Mouse (Mus musculus) megakaryocyte-erythroid progenitor cell, adult 5-6 weeks (primary cell): Measurements from ENCODE around the gene Sept9. TPM values are rescaled to one million over a fixed set of nuclear protein-coding genes. Genes with fewer than 3 reads are reported as not detected.

Experiments
- ATAC-seq: replicated peaks from 2 replicates; pipeline ENCODE4 v1.8.0; 2016; ENCODE audit warnings: mild to moderate bottlenecking, inconsistent platforms; ENCODE audit not compliant: severe bottlenecking, poor library complexity, low FRiP score, low TSS enrichment
- total RNA-seq, 2 experiments: library from RNA; stranded (forward) in 1 of 2; stranded (reverse) in 1 of 2; fragments of 200-1000, 215-1000 nt in 1 of 2; fragments of >200 nt in 1 of 2; fragmentation: Nextera tagmentation in 1 of 2; gene quantifications; 2 replicates each; pipeline ENCODE4 v1.2.3; 2014 to 2017

The Sept9 gene
- total RNA-seq, 2 experiments from 2014 or later, result 46.9 to 60.5 TPM

- no peak for ATAC-seq
Observed at GRCm38 (mm10) chr11:117276946-117277345, 77.5 kb downstream of the Sept9 start.

- ATAC-seq, result no peak
Observed at GRCm38 (mm10) chr11:117278113-117278512, 78.7 kb downstream of the Sept9 start.

GRCm38 (mm10) chr11:117278514-117278913 is 79.1 kb downstream of the Sept9 start:
- no peak for ATAC-seq

- ATAC-seq, result no peak
Observed at GRCm38 (mm10) chr11:117279993-117280392, 80.5 kb downstream of the Sept9 start.

GRCm38 (mm10) chr11:117283048-117283888 is 83.8 kb downstream of the Sept9 start:
- peak; percentile 34; the same call in 1 of the 2 replicates for ATAC-seq

- ATAC-seq, result no peak
Observed at GRCm38 (mm10) chr11:117283889-117284450, 84.5 kb downstream of the Sept9 start.

- ATAC-seq, result no peak
Observed at GRCm38 (mm10) chr11:117284721-117285605, 85.5 kb downstream of the Sept9 start.

GRCm38 (mm10) chr11:117285606-117285931 is 86.1 kb downstream of the Sept9 start:
- no peak for ATAC-seq

- no peak for ATAC-seq
Observed at GRCm38 (mm10) chr11:117287792-117288191, 88.3 kb downstream of the Sept9 start.

- ATAC-seq, result no peak
Observed at GRCm38 (mm10) chr11:117288765-117289164, 89.3 kb downstream of the Sept9 start.

GRCm38 (mm10) chr11:117291271-117292059 is 92.0 kb downstream of the Sept9 start:
- ATAC-seq, result no peak

- peak; percentile 66 for ATAC-seq
Observed at GRCm38 (mm10) chr11:117292446-117292845, 93.0 kb downstream of the Sept9 start.

- ATAC-seq, result no peak
Observed at GRCm38 (mm10) chr11:117295266-117295665, 95.8 kb downstream of the Sept9 start.

GRCm38 (mm10) chr11:117296116-117296499 is 96.6 kb downstream of the Sept9 start:
- no peak for ATAC-seq

- ATAC-seq, result no peak
Observed at GRCm38 (mm10) chr11:117296500-117297189, 97.2 kb downstream of the Sept9 start.

- no peak for ATAC-seq
Observed at GRCm38 (mm10) chr11:117297190-117297829, 97.8 kb downstream of the Sept9 start.

GRCm38 (mm10) chr11:117299741-117300140 is 100.3 kb downstream of the Sept9 start:
- no peak for ATAC-seq

- ATAC-seq, result no peak
Observed at GRCm38 (mm10) chr11:117300809-117301208, 101.3 kb downstream of the Sept9 start.
